Mouse (Mus musculus) heart, postnatal 0 days (tissue): ENCODE results near the gene Apopt1.

ENCODE experiments used
- CTCF ChIP-seq: IDR thresholded peaks from 2 replicates; pipeline ENCODE4 v1.5.1; 2016; ENCODE audit warnings: antibody characterized with exemption, control low read depth, low read depth
- EP300 ChIP-seq: IDR thresholded peaks from 2 replicates; pipeline ENCODE4 v1.6.1; 2016; ENCODE audit warnings: antibody characterized with exemption, low read depth

GRCm38 (mm10) chr12:111774156-111774555 lies 61.1 kb downstream of the Apopt1 start:
- TF ChIP-seq EP300, result no peak
- no peak for TF ChIP-seq CTCF
